In the genomic region with DNA sequence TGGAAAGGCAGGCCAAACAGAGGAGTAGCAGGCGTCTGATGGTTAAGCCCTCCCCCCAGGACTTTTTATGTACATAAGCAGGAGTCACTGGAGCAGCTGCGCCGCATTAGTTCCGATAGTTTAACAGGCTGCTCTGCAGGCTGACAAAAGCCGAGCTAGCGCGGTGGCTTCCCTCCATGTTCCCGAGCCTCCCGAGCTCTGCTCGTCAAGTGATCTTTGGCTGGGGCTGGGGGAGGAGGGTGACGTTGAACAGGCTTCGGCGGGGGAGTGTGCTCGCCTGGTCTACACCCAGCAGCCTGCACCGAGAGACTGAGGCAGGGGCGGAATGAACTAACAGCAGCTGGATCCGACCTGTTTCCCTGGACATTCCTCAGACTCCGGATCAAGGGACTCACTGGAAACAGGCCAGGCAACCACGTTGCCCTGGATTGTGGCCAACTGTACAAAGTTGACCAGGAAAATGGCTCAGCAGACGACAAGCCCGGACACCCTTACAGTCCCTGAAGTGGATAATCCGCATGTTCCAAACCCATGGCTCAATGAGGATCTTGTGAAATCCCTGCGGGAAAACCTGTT, we compare ENCODE assay signal across 8 mouse cellular contexts.
DNase-seq lines count a peak whose midpoint lies in the region; ATAC-seq and TF ChIP-seq lines count a peak whose summit lies in the region.

No protein-coding gene starts in this region.

- 3% methylated on average over 23 of the region's 23 CpGs for WGBS in forebrain, postnatal 0 days
- WGBS in lung, embryonic 15.5 days: under 1% methylated on average over 23 of the region's 23 CpGs

- TF ChIP-seq CTCF in forebrain, postnatal 0 days (IDR thresholded peaks at IDR 0.05; ENCODE audit: low read depth): no peak
- TF ChIP-seq CTCF in layer of hippocampus, adult 2 months (conservative IDR thresholded peaks at IDR 0.05): no peak

- peak overlapping the region; percentile 48 for H3K4me3 ChIP-seq in forebrain, postnatal 0 days (ENCODE audit: low read depth, low read length)
- peak overlapping the region; percentile 75 for H3K4me3 ChIP-seq in layer of hippocampus, adult 2 months
- peak overlapping the region; percentile 58 for H3K4me3 ChIP-seq in lung, embryonic 15.5 days

- H3K27me3 ChIP-seq in forebrain, postnatal 0 days (ENCODE audit: insufficient read depth, low read length): no peaks in the 10 kb centered on the region
- H3K27me3 ChIP-seq in lung, embryonic 15.5 days: no peaks in the 10 kb centered on the region

- H3K9ac ChIP-seq in forebrain, postnatal 0 days: peak overlapping the region; percentile 50
- H3K9ac ChIP-seq in lung, embryonic 15.5 days: peak overlapping the region; percentile 60

- DNase-seq in NIH3T3 (ENCODE audit: low read depth): peak; percentile 76
- DNase-seq in cerebellum, adult 11-12 months: peak; percentile 38
- peak; percentile 77 for DNase-seq in forebrain, postnatal 0 days
- peak; percentile 56 to 67 for DNase-seq in heart, postnatal 36 days
- peak; percentile 33 to 54 for DNase-seq in layer of hippocampus, adult 2 months (ENCODE audit: low spot score in 2 of 2)
- peak; percentile 48 for DNase-seq in ovary, postnatal 10 days (ENCODE audit: low spot score)
- DNase-seq in urinary bladder, postnatal 36 days (ENCODE audit: low spot score in 2 of 2): peak; percentile 52 to 53

- H3K27ac ChIP-seq in forebrain, postnatal 0 days (ENCODE audit: low read depth, low read length): 0 out of 2 replicates have a peak overlapping the region, but pooled peaks have one; percentile 29
- peak overlapping the region; percentile 77 for H3K27ac ChIP-seq in layer of hippocampus, adult 2 months
- peak overlapping the region; percentile 88 for H3K27ac ChIP-seq in lung, embryonic 15.5 days

- H3K4me2 ChIP-seq in forebrain, postnatal 0 days (ENCODE audit: low read depth): peak overlapping the region; percentile 90
- H3K4me2 ChIP-seq in lung, embryonic 15.5 days: peak overlapping the region; percentile 89

- ATAC-seq in forebrain, postnatal 0 days: peak; percentile 92
- peak; percentile 93 for ATAC-seq in lung, embryonic 15.5 days (ENCODE audit: borderline replicate concordance, extremely low read depth, low FRiP score, low TSS enrichment)

- no peaks in the 10 kb centered on the region for H3K36me3 ChIP-seq in forebrain, postnatal 0 days (ENCODE audit: insufficient read depth)
- H3K36me3 ChIP-seq in lung, embryonic 15.5 days: no peaks in the 10 kb centered on the region

- no peaks in the 10 kb centered on the region for H3K4me1 ChIP-seq in forebrain, postnatal 0 days (ENCODE audit: insufficient read depth)
- H3K4me1 ChIP-seq in lung, embryonic 15.5 days: 0 out of 2 replicates have a peak, but pooled peaks cover 6% of the 10 kb centered on the region

- intact Hi-C loops in heart, postnatal 36 days (cut with DNase I): no loop called here

- H3K9me3 ChIP-seq in forebrain, postnatal 0 days (ENCODE audit: low read length): no peaks in the 10 kb centered on the region
- H3K9me3 ChIP-seq in lung, embryonic 15.5 days: no peaks in the 10 kb centered on the region

Comparison
In these comparisons a context has a peak if more than half of its experiments do, and no peak if none do; other contexts are left out.
1. Peak in every context shown above with its lines: DNase-seq, ATAC-seq, H3K4me3 ChIP-seq and H3K27ac ChIP-seq.
2. H3K27ac ChIP-seq: peak in every context shown above with its lines; median percentile 88 in lung, embryonic 15.5 days; 77 in layer of hippocampus, adult 2 months; 29 in forebrain, postnatal 0 days.